Mouse (Mus musculus) adrenal gland, postnatal 36 days (tissue): ENCODE data around the gene Pygm. TPM values are rescaled to one million over a fixed set of nuclear protein-coding genes. Genes with fewer than 3 reads are reported as not detected.

ENCODE experiments used
- DNase-seq, 2 experiments: peaks; one replicate each; pipeline ENCODE4 v3.0.0; 2021; ENCODE audit warnings: mixed read lengths in 1 of 2
- microRNA-seq: library from miRNA; unstranded; fragments of <30 nt; microRNA quantifications from one replicate; pipeline ENCODE4 v1.2.0, GENCODE M21; 2021
- total RNA-seq, 2 experiments: library from RNA; stranded (reverse); gene quantifications; 2 replicates each; pipeline ENCODE4 v1.2.3; 2021

Gene Pygm
- total RNA-seq, 2 experiments from 2014 or later = 75.6 to 124 TPM

GRCm38 (mm10) chr19:6427653-6428434, 43.6 kb downstream of the Pygm start:
- peak; percentile 67 to 70 for DNase-seq

GRCm38 (mm10) chr19:6428501-6429200, 44.5 kb downstream of the Pygm start:
- peak in 1 of 2 experiments; percentile 37 for DNase-seq

GRCm38 (mm10) chr19:6443016-6443415, 58.8 kb downstream of the Pygm start:
- DNase-seq = no peak

- DNase-seq = no peak
Measured at GRCm38 (mm10) chr19:6445761-6446423, 61.7 kb downstream of the Pygm start.

GRCm38 (mm10) chr19:6446736-6447437, 62.7 kb downstream of the Pygm start:
- peak; percentile 45 to 51 for DNase-seq

Small RNA genes lying within 50 kb of the gene (microRNA-seq; reads per million reads assigned to microRNA genes)
- gene Mir6989 = 1.5 reads per million

Other genes starting within 250 kb of the Pygm start
- 1 to 10 TPM; 1.2 to 2.0 TPM for gene Batf2, start 243.4 kb upstream of the Pygm start, total RNA-seq
- 10 to 100 TPM; 80.5 to 81.7 TPM for gene Arl2, start 242.9 kb upstream of the Pygm start, total RNA-seq
- 1 to 10 TPM; 1.7 TPM for gene Majin, start 200.0 kb upstream of the Pygm start, total RNA-seq
- 10 to 100 TPM; 25.5 to 27.9 TPM for gene Gpha2, start 158.0 kb upstream of the Pygm start, total RNA-seq
- 100 to 1,000 TPM in 1 of 2 experiments, 10 to 100 TPM in 1; 83.5 to 129 TPM for gene Ppp2r5b, start 148.5 kb upstream of the Pygm start, total RNA-seq
- 10 to 100 TPM; 30.7 to 33.3 TPM for gene Atg2a, start 142.7 kb upstream of the Pygm start, total RNA-seq
- gene Ehd1, start 107.7 kb upstream of the Pygm start, total RNA-seq = 100 to 1,000 TPM; 119 to 188 TPM
- 10 to 100 TPM; 22.6 to 23.5 TPM for gene Cdc42bpg, start 77.9 kb upstream of the Pygm start, total RNA-seq
- 10 to 100 TPM; 48.7 to 56.3 TPM for gene Men1, start 49.4 kb upstream of the Pygm start, total RNA-seq
- 10 to 100 TPM; 29.9 to 32.2 TPM for gene Map4k2, start 43.3 kb upstream of the Pygm start, total RNA-seq
- 100 to 1,000 TPM; 169 to 224 TPM for gene Sf1, start 20.7 kb upstream of the Pygm start, total RNA-seq
- gene Rasgrp2, start 14.9 kb downstream of the Pygm start, total RNA-seq = 10 to 100 TPM; 28.7 to 34.4 TPM
- gene Nrxn2, start 34.3 kb downstream of the Pygm start, total RNA-seq = 1 to 10 TPM; 9.2 TPM
- under 1 TPM in 1 of 2 experiments, not detected in 1; 0.20 TPM for gene Slc22a12, start 158.6 kb downstream of the Pygm start, total RNA-seq